Mouse (Mus musculus): ENCODE results near the gene Rreb1.

The Rreb1 gene

GRCm38 (mm10) chr13:37873125-37873891 lies 95.1 kb downstream of the Rreb1 start:
- DNase-seq (ENCODE audit: low spot score in 2 of 2) = peak in 1 of 2 experiments; percentile 50

DNA sequence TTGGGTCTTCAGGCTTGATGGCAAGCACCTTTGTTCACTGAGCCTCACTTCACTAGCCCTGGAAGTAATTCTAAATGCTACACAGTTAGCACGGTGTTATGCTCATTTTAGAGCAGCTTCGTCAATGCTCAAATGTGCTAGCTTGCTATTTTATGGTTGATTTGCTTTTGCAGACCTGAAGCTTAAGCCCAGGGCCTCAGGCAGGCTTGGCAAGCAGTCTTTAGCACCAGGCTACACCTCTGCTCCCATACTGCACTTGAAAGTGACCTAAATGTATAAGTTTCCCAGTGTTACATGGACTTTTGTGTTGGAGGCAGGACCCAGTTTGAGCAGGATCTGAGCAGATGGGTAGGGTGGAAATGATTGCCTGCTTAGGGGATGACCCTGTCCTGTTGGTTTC lies 97.7 kb downstream of the Rreb1 start:
- DNase-seq (ENCODE audit: low spot score in 2 of 2) = no peak

DNA sequence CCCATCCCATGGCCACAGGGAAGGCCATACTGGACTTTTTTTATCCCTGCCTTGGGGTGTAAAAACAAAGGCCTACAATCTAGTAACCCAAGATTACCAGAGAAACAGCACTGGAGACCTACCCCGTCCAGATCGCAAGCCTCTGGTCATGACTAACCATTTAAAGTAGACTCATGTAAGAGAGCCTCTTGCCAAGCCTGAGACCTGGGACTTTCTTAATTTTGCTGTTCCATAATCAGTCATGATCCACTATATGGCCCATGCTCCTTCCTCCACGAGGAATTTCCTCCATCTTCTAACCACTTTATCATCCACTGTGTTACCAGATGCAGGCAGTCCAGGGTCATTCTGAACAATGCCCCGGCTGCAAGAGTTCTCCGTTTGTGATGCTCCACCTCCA lies 98.2 kb downstream of the Rreb1 start:
- DNase-seq (ENCODE audit: low spot score in 2 of 2) = no peak

DNA sequence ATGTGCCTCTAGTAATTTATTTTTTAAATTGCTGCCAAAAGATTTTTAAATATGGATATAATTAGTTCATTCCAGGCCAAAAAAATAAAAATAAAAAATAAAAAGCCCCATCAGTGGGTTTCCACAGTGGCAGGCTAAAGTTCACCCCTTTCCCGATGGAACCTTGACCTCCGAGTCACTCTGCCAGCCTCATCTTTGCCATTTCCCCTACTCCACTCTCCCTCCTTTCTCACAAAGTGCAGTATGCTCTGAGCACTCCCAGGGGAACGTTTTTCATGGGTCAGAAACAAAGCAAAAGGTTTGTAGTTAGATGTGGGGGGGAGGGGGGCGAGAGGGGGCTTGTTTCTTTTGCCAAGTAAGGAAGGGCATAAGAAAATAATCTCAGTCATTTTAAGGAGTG lies 98.6 kb downstream of the Rreb1 start:
- DNase-seq (ENCODE audit: low spot score in 2 of 2) = no peak

- DNase-seq (ENCODE audit: low spot score in 2 of 2) = no peak
Measured at GRCm38 (mm10) chr13:37877241-37877640, 99.0 kb downstream of the Rreb1 start.

DNA sequence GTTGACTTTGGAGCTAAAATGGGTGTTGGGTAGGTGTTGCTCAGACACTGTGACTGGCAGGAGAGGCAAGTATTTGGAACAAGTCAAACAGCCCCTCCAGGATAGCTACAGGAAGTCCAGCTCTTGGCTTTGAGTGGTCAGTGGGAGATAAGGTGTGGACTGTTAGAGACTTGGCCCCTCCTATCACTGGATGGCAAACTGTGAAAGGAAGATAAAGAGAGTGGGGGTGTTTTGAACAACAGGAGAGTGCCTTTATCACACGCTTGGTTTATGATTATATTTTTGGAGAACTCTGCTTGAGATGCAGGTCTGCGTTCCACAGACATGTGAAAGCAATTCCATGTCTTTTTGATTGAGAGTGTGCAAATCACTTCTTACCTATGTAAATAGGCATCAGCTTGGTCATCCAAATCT lies 100.7 kb downstream of the Rreb1 start:
- DNase-seq (ENCODE audit: low spot score in 2 of 2) = no peak

GRCm38 (mm10) chr13:37879556-37879955 lies 101.4 kb downstream of the Rreb1 start:
- DNase-seq (ENCODE audit: low spot score in 2 of 2) = no peak

DNA sequence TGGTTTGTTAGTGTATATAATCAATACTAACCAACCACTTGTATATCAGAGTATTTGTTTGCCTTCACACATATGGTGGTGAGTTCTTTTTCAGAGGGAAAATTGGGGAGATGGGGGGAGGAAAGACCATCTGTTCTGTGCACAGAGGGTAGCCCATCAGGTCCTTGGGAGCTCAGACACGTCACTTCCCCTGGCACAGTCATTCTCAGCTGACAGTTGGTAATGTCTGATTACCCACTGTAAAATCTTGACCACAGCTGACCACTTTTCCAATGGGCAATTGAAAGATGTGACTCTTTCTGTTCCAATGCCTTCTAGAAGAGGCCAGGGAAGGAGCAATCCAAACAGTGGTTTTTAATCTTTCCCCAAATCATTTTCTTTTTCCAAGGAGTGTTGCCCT lies 101.8 kb downstream of the Rreb1 start:
- no peak for DNase-seq (ENCODE audit: low spot score in 2 of 2)

DNA sequence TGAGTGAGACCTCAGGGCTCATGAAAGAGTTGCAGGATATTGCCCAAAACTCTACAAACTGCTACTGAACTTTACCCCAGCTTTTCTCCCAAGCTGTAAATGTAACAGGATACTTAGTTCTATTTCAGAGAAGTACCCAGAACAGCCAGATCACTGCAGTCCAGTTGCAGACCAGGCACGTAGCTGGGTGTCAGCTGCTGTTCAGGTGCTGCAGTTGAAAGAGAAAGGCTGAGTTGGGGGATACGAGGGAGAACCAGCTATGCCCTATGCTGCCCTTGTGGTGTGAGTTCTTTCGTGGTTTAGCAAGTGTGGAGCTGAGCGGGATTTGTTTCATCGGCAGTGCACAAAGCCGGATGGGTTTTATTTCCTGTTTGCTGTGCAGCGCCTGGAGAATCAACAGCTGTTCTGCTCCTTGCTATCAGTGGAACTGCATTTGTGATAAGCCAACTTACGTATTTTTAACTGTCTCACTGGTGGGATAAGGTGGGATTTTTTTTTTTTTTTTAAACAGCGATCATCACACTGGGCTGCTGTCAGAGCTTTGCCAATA lies 102.5 kb downstream of the Rreb1 start:
- DNase-seq (ENCODE audit: low spot score in 2 of 2) = no peak

DNA sequence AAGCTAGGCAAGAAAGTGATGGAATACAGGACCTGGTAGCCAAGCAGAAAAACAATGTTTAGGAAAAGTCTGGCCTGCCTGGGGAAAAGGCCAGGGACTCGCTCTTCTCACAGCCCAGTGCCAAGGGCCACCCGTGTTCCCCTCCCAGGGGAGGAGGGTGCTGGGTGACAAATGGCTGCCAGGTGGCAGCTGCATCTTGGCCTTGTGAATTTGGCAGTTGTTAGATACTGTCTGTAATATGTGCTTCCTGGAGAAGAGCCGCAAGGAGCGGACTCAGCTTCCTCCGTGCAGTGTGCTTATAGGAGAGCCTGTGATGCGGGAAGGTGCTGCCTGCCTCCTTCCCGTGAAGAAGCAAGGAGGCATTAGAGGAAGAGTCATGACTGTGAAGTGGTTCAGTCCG lies 104.3 kb downstream of the Rreb1 start:
- DNase-seq (ENCODE audit: low spot score in 2 of 2) = no peak

DNA sequence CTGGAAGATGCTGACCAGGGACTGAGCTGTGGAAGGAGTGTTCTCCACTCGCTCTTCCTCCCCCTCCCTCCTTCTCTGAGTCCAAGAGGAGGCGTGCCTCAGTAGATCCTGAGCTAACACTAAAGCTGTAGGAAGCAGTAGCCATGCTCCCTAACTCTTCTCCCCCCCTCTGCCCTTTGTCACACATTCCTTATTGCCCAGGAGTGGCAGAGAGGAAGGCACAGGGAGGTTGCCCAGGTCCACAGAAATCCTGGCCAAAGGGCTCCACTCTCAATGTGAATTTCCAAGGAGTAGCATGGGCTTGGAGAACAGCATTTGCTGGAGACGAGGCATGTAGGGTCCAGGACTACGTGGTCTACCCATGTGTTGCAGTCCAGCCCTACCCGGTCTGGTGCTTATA lies 104.8 kb downstream of the Rreb1 start:
- no peak for DNase-seq (ENCODE audit: low spot score in 2 of 2)

DNA sequence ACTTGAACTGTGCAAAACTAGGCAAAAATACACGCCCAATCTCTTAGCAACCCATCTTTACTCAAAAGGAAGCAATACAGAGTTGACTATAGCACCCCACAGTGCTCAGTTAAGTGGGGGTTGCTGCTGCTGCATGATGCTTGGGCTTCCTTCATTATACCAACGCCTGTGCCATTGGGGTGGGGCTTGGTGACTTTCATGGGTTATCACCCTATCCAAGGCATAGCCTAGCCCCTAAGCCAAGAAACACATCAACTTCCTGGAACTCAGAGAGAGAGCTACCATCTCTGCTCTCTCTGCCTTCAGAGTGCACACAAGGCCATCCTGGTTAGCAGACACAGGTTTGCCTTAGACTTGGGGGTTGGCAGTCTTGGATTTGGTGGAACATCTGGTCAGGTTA lies 107.2 kb downstream of the Rreb1 start:
- no peak for DNase-seq (ENCODE audit: low spot score in 2 of 2)

DNA sequence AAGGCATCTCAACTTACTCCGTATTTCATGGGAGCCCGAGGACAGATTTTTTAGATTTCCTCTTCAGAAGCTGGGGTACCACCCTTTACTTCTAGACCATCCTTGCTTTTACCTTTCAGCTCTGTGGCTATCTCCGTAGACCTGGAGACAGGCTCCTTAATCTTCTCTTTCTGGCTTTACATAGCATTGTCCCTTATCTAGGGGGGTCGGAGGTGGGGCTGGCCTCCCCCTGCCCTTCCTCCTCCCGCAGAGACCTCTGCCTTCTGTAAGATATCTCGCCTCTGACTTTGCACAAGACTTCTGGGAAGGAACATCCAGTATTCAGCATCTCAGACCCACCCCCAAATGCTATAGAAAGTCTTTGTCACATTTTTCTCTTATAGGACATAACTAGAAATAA lies 107.8 kb downstream of the Rreb1 start:
- no peak for DNase-seq (ENCODE audit: low spot score in 2 of 2)

DNA sequence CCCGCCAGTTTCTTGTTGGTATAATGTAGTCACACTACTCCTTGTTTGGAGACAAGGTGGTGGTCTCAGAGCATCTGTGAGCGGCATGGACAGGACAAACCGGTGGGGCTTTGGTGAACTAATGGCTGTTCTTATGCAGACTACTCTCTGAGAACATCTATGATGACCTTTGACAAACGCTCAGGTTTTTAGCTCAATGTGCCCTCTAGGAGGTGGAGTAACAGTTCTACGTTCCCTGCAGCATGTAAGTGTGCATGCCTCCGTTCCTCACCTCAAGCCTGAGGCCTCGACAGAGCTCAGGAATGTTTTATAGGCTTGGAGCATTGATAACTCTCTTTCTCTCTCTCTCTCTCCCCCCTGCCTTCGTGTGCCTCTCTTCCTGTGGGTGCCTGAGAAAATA lies 116.6 kb downstream of the Rreb1 start:
- DNase-seq (ENCODE audit: low spot score in 2 of 2) = no peak

GRCm38 (mm10) chr13:37895564-37896254 lies 117.5 kb downstream of the Rreb1 start:
- no peak for DNase-seq (ENCODE audit: low spot score in 2 of 2)

DNA sequence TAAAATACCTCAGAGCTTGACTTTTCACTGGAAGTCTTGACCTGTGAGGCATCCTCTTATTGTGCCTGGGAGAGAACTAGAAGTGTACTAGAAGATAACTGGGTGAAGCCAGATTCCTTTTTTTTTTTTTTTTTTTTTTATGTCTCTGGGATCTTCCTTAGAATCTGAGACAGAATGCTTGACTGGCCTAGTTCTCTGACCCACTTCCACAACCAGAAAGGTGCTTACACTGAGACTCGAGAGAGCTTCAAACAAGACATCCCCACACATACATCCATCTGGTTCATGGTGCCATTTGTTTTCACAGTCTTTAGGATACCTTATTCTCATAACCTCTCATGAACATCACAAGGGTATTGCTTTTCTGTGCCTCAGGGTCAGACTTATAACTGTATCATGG lies 118.2 kb downstream of the Rreb1 start:
- no peak for DNase-seq (ENCODE audit: low spot score in 2 of 2)

- no peak for DNase-seq (ENCODE audit: low spot score in 2 of 2)
Measured at GRCm38 (mm10) chr13:37898772-37899171, 120.6 kb downstream of the Rreb1 start.

GRCm38 (mm10) chr13:37903036-37903435 lies 124.8 kb downstream of the Rreb1 start:
- DNase-seq (ENCODE audit: low spot score in 2 of 2) = no peak

GRCm38 (mm10) chr13:37903476-37903875 lies 125.3 kb downstream of the Rreb1 start:
- DNase-seq (ENCODE audit: low spot score in 2 of 2) = no peak

DNA sequence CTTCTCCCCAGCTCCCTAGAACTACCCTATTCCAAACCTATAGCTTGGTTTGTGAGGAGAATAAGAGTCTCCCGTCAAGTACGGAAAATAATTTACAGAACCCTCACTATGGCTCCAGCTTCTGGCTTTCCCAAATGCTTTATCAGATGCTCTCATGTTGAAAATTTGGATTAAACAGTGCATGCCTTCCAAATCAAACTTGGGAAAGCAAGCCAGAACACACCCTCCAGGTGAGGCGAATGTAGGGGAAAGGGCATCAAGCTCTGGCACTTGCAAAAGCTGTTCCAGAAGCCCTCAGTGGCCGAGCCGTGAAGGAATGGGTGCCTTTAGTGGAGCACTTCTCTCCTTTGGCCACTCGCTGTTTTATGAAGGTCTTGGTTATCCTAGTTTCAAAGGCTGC lies 126.2 kb downstream of the Rreb1 start:
- DNase-seq (ENCODE audit: low spot score in 2 of 2) = no peak

- DNase-seq (ENCODE audit: low spot score in 2 of 2) = no peak
Measured at GRCm38 (mm10) chr13:37908061-37908460, 129.9 kb downstream of the Rreb1 start.

DNA sequence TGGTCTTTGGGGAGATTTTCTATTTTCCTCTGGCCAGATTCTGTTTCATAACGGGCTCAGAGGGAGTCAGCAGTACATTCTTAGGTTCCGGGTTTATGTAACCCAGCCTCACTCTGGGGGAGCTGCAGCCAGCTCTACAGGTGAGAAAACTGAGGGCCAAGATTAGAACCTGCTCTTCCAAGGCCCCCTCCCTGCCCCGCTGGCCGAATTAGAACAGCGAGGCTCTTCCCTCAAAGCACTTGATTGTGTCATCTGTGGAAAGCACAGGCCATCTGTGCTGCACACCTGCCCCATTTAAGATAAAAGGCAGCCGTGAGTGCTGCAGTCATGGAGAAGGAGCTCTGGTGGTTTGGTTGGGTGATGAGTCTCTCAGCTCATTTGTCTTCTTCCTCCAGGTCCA lies 130.3 kb downstream of the Rreb1 start:
- DNase-seq (ENCODE audit: low spot score in 2 of 2) = no peak

- DNase-seq (ENCODE audit: low spot score in 2 of 2) = no peak
Measured at GRCm38 (mm10) chr13:37909225-37909624, 131.0 kb downstream of the Rreb1 start.
